Mouse (Mus musculus) lung, adult 2 months (tissue): ENCODE results near the gene 5730522E02Rik. TPM values are rescaled to one million over a fixed set of nuclear protein-coding genes. Genes with fewer than 3 reads are reported as not detected.

Experiments
- DNase-seq: peaks from one replicate; pipeline ENCODE4 v3.0.0; 2022
- H3K4me1 ChIP-seq: fragments of 200-500 bp; 2 replicates; pipeline ENCODE4 v1.6.1; 2011; ENCODE audit warnings: low read length; ENCODE audit not compliant: control insufficient read depth, insufficient read depth
- H3K4me3 ChIP-seq: fragments of 200-500 bp; replicated peaks from 2 replicates; pipeline ENCODE3; 2011; ENCODE audit warnings: low read depth, mild to moderate bottlenecking, control low read depth, low read length; ENCODE audit errors: extremely low read depth
- CTCF ChIP-seq: fragments of 200-500 bp; IDR thresholded peaks from 2 replicates; pipeline ENCODE4 v1.5.1; 2011; ENCODE audit warnings: mild to moderate bottlenecking, low read length, control low read depth; ENCODE audit not compliant: insufficient read depth
- POLR2A ChIP-seq: fragments of 200-500 bp; IDR thresholded peaks from 2 replicates; pipeline ENCODE4 v1.6.1; 2011; ENCODE audit warnings: low read depth, mild to moderate bottlenecking, control low read depth, low read length, borderline replicate concordance; ENCODE audit errors: extremely low read depth
- WGBS: fragments of 180-500 bp; shearing (Covaris S2); methylation state at CpG from one replicate; pipeline ENCODE4 v1.1.7; 2018; 5-methylcytosine and 5-hydroxymethylcytosine counted together
- polyA plus RNA-seq: library from polyadenylated mRNA; depleted of rRNA; stranded (reverse); fragments of >200 nt; gene quantifications from 2 replicates; pipeline ENCODE4 v1.2.3, GENCODE M21; 2012

5730522E02Rik gene
- polyA plus RNA-seq, 1 experiment = 0.28 TPM

DNA sequence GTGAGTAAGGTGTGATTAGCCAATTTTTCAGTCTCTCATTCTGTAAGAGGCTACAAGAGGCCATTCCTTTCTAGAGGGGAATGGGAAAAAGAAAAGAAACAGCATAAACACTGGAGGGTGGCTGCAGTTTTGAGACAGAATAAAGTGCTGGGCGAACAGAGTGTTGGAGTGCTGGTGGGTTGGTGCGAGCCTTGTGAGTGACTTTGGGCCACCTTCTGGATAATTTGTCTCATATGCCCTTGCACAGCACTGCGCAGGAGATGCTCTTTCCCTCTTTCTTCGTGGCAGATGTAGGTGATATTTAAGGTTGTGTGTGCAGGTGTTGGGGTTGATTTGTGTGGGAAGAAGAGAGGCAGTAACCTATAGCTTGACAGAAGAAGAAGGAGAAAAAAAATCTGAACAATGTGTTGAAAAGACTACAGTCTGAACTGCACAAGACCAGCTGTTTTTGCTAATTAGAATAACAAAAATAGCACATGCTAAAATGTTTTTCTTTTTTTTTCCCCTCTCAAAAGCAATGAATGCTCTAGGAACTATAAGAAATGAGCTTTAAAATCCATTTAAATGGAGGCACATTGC is 269.8 kb downstream of the 5730522E02Rik start:
- H3K4me1 ChIP-seq = no peaks in the 10 kb centered on the region
- no peak overlapping the region for H3K4me3 ChIP-seq
- WGBS = 77% methylated on average over 4 of the region's 4 CpGs
- no peak for TF ChIP-seq POLR2A
- no peak for TF ChIP-seq CTCF
- no peak for DNase-seq

DNA sequence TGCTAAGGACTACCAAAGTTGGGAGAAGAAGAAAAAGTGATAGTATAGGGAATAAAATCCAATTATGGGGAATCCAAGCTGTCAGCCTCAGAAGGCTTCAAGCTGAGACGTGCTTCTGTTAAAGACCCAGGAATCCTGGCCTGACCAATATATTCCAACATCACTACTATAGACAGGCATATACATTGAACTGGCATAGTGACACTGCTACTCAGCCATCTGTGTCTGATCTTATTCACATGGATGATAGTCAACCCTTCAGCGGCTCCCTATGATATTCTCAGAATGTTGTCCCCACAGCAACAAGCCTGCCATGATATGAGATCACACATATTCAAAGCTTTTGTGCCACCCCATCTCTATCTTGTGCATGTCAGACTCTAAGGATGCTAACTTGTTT is 284.3 kb downstream of the 5730522E02Rik start:
- no peak for TF ChIP-seq CTCF
- TF ChIP-seq POLR2A = no peak
- DNase-seq = no peak
- H3K4me3 ChIP-seq = no peak overlapping the region
- WGBS = 94% methylated on average over 2 of the region's 2 CpGs
- no peaks in the 10 kb centered on the region for H3K4me1 ChIP-seq

DNA sequence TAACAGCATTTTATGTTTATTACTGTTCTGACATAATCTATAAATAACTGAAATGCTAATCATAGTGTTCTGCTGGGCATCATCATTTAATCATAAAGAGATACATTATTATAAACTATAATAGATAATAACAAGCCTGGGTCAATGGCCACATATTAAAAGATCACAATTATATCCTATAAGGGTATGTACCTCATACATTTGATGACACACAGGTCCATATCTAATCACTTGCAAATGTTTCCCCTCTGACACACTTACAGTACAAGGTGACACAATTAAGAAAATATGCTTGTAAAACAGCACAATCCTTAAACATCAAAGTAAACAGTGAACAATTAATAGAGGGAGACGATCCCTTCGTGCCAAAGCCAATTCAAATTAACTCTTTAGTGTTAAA is 308.2 kb downstream of the 5730522E02Rik start:
- no peak overlapping the region for H3K4me3 ChIP-seq
- WGBS = 62% methylated on average over 2 of the region's 2 CpGs
- no peaks in the 10 kb centered on the region for H3K4me1 ChIP-seq
- DNase-seq = no peak
- TF ChIP-seq POLR2A (no peak), CTCF (no peak)

DNA sequence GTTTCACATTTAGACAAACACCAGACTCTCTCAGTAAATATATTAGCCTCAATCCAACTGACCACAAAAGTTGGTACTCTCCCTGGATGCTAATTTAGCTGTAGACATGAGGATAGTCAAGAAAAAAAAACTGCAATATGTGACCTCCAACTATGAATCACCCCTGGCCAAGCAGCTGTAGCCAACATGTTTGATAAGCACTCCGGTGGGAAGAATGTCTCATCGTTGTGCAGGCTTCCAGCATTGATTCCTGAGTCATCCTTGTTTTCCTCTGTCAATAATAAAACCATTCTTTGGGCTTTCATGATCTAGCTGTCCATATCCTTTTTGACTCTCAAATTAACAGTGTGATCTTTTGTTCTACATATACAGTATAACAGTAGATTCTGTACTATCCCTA is 308.9 kb downstream of the 5730522E02Rik start:
- WGBS = 22% methylated on average over 2 of the region's 2 CpGs
- no peak for DNase-seq
- Histone ChIP-seq H3K4me3 (no peak overlapping the region), H3K4me1 (no peaks in the 10 kb centered on the region)
- no peak for TF ChIP-seq POLR2A
- no peak for TF ChIP-seq CTCF

DNA sequence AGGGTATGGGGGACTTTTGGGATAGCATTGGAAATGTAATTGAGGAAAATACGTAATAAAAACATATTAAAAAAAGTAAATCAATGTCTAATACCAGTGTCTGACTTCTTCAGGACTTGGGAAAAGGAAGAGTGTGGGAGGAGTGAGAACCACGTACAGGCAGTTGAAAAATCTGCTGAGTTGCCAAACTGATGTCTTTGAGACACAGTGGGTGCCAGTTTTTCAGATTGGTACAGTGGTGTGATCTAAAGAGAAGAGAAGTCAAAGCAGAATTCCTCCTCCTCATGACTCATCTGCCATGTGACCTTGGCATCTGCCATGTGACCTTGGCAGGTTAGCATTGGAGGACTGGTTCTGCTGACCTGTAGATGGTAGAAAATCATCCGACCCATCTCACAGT is 316.7 kb downstream of the 5730522E02Rik start:
- no peaks in the 10 kb centered on the region for H3K4me1 ChIP-seq
- H3K4me3 ChIP-seq = no peak overlapping the region
- 86% methylated on average over 3 of the region's 3 CpGs for WGBS
- no peak for DNase-seq
- TF ChIP-seq POLR2A (no peak), CTCF (no peak)

DNA sequence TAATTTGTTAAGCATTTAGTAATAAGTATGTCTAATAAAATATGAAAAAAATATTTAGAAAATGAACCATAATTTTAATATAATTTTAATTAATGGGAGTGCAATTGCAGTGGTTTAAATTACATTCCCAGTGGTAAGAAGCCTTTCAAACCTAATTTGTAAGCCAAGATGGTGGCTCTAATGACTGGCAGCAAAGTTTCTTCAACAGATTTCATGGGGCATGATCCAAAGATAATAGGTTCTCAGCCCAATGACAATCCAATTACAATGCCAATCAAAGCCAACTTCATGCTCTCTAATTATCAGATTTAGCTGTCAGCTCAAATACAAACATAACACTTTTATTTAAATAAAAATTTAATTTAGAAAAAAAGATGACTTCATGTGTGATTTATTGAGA is 337.6 kb downstream of the 5730522E02Rik start:
- Histone ChIP-seq H3K4me1 (no peaks in the 10 kb centered on the region), H3K4me3 (no peak overlapping the region)
- no peak for DNase-seq
- TF ChIP-seq CTCF (no peak), POLR2A (no peak)

DNA sequence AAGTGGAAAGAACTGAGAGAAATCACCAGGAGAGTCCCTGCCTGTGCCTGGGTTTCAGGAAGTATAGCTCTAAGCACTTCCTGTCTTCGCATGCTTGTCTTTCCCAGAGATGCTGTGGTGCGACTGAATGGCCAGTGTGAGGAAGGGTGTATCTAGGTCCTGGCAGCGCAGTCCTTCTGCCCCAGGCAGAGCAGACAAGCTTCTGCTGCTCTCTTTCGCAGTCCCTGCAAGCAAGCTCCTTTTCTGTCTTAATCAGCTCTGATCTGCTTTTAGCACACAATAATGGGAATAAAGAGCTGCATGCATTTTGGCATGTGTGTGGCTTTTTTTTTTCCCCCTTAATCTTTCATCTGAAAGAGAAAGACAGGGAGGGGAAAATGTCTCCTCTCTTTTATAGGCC is 338.2 kb downstream of the 5730522E02Rik start:
- TF ChIP-seq POLR2A = no peak
- TF ChIP-seq CTCF = no peak
- Histone ChIP-seq H3K4me1 (no peaks in the 10 kb centered on the region), H3K4me3 (no peak overlapping the region)
- no peak for DNase-seq
- WGBS = 57% methylated on average over 4 of the region's 4 CpGs

DNA sequence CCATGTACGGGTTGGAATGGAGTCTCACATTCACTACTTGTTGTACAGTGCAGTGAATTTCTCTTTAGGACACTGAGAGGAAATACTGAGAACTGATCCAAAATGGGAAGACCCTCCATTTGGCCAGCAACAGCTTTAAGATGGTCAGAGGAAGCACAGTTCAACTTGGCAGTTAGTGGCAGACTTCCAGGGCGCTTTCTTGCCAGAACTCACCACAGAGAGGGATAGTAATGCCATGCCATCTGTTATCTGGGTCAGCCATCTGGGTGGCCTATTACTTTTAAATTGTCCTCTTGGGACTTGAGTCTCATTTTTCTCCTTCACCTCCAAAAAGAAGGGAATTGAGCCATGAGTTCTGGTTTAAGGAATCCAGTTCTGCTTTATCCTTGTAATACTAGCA is 344.3 kb downstream of the 5730522E02Rik start:
- DNase-seq = no peak
- Histone ChIP-seq H3K4me3 (no peak overlapping the region), H3K4me1 (no peaks in the 10 kb centered on the region)
- WGBS = 79% methylated on average over 2 of the region's 2 CpGs
- no peak for TF ChIP-seq CTCF
- no peak for TF ChIP-seq POLR2A

DNA sequence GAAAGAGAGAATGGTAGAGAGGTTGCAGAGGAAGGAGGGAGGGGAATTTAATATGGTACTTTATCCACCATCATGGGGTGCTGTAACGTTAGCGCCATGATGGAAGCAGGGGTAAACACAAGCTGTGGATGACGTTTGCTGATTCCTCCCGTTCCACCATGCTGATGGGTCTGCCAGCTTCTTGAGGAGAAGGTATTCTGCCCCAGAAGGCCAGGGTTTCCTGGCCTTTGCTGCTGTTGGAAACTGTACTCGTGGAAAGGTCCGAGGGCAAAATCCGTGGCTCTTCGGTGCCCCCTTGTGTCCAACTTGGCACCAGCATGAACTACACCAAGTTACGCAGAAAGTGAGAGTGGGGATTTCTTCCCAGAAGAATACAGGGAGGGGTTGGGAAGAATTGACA is 347.9 kb downstream of the 5730522E02Rik start:
- Histone ChIP-seq H3K4me1 (no peaks in the 10 kb centered on the region), H3K4me3 (no peak overlapping the region)
- 15% methylated on average over 9 of the region's 9 CpGs for WGBS
- TF ChIP-seq CTCF = peak; percentile 58
- no peak for TF ChIP-seq POLR2A
- peak; percentile 15 for DNase-seq

DNA sequence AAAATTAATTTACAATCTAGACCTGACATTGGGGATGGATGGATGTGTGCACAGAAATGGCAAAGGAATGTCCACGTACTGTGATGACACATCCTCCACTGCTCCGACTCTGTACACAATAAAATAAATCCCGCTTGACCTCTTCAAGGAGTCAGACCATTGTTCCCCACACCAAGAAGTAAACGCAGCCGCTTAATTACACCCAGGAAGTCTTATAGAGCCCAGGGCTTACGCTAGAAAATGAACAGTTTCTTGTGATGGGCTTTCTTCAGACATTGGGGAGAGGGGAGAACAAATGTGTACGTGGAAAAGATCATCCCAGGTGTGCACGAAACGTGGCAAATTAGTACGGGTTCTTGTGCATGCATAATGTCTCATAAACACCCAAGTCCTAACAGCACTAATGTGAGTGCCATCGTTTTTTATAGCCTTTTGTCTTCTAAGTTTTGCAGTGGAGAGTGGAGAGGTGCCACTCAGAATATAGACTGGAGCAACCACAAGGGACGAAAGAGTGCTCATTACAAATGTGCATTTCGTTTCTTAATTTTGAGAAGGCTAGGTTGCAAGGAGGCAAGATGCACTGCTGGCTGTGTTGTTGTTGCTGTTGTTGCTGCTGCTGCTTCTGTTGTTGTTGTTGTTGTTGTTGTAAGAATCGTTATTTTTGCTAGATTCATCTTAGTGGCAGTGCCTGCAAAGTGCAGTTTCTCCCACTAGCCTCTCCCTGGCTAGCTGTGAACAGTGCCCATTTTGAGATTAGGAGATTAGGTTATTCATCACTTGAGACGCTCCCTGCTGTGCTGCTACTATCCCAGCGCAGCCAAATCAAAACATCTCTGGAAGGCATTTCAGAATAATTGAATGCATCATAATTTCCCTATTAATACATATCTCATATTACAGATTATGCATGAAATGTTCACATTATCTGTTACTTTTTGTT is 353.7 kb downstream of the 5730522E02Rik start:
- no peak overlapping the region for H3K4me3 ChIP-seq
- no peaks in the 10 kb centered on the region for H3K4me1 ChIP-seq
- no peak for DNase-seq
- 58% methylated on average over 16 of the region's 16 CpGs for WGBS
- TF ChIP-seq CTCF (no peak), POLR2A (no peak)
